Mouse (Mus musculus): ENCODE results near the gene Lsm10.

GRCm38 (mm10) chr4:126081601-126082000 lies 14.8 kb upstream of the Lsm10 start:
- TF ChIP-seq CTCF (IDR thresholded peaks at IDR 0.05; ENCODE audit: low read depth) (no peak), EP300 (IDR thresholded peaks at IDR 0.05; ENCODE audit: low read depth) (no peak)
